Mouse (Mus musculus) spleen, adult 10 weeks (tissue): ENCODE results near the gene Mrpl33. TPM values are rescaled to one million over a fixed set of nuclear protein-coding genes. Genes with fewer than 3 reads are reported as not detected.

Source experiments
- polyA plus RNA-seq: library from polyadenylated mRNA; stranded (reverse); fragments of 350-450 nt; fragmentation: Illumina TruSeq; extraction: RNeasy Lipid Tissue Mini Kit (QIAGEN cat#74804); gene quantifications from one replicate; pipeline ENCODE4 v1.2.3, GENCODE M21; 2015; ENCODE audit warnings: low replicate concordance; ENCODE audit not compliant: insufficient read depth

Mrpl33 gene
- polyA plus RNA-seq, result 160 TPM

GRCm38 (mm10) chr5:31596481-31597429, at the start of gene Mrpl33:
Gene Mrpl33 (plus strand): TSS chr5:31596935.

GRCm38 (mm10) chr5:31696971-31697643, 100.4 kb downstream of the Mrpl33 start, which contains the start of gene Rbks:
Gene Rbks (minus strand): TSS chr5:31697627.

GRCm38 (mm10) chr5:31697644-31698296, 101.0 kb downstream of the Mrpl33 start, which contains the start of gene Babam2:
Gene Babam2 (plus strand): TSS chr5:31697684.

Other genes starting within 250 kb of the Mrpl33 start
- gene Zfp512, start 144.5 kb upstream of the Mrpl33 start, polyA plus RNA-seq, result 52.2 TPM
- gene 4930548H24Rik, start 111.2 kb upstream of the Mrpl33 start, polyA plus RNA-seq, result 0.11 TPM
- gene Gpn1, start 102.2 kb upstream of the Mrpl33 start, polyA plus RNA-seq, result 32.4 TPM
- 51.7 TPM for gene Slc4a1ap, start 69.9 kb upstream of the Mrpl33 start, polyA plus RNA-seq
- gene Supt7l, start 69.1 kb upstream of the Mrpl33 start, polyA plus RNA-seq, result 11.7 TPM
- 7.6 TPM for gene Rbks, start 100.7 kb downstream of the Mrpl33 start, polyA plus RNA-seq
- gene Babam2, start 100.7 kb downstream of the Mrpl33 start, polyA plus RNA-seq, result 57.1 TPM